Mouse (Mus musculus) testis, adult 2 months (tissue): ENCODE data around the gene Asb14.

Source experiments
- CTCF ChIP-seq: fragments of 200-500 bp; IDR thresholded peaks from 2 replicates; pipeline ENCODE4 v1.5.1; 2012; ENCODE audit warnings: low read depth, mild to moderate bottlenecking, inconsistent platforms, low read length, moderate library complexity; ENCODE audit not compliant: control insufficient read depth, insufficient read depth, insufficient replicate concordance
- POLR2A ChIP-seq: fragments of 200-500 bp; IDR thresholded peaks from 2 replicates; pipeline ENCODE4 v1.6.1; 2012; ENCODE audit warnings: low read depth, mild to moderate bottlenecking, inconsistent platforms, low read length, moderate library complexity; ENCODE audit not compliant: control insufficient read depth

DNA sequence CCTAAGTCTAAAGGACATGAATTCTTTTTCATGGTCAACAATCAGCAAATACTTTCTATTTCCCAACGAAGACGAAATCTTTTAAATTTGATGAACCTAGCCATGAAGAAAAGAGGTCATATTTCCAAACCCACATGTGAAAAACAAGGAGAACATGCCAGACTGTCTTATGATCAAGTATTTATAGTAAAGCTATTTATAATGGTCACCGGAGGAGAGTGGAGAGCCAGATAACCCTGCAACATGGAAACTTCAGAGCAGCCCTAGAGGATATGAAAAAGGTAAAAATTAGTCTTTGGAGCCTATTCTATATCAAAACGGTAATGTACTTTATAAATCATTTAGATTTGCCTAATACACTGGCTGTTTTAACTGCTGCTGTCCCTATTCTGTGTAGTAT is at the start of gene Asb14:
- TF ChIP-seq POLR2A (no peak), CTCF (no peak)
